Mouse (Mus musculus): ENCODE results near the gene Ppfibp2. TPM values are rescaled to one million over a fixed set of nuclear protein-coding genes. Genes with fewer than 3 reads are reported as not detected.
A peak's percentile ranks its signal among the peaks of the same experiment; 100 is the strongest.

Gene Ppfibp2
- total RNA-seq, 1 experiment from 2014 or later = 7.8 TPM

DNA sequence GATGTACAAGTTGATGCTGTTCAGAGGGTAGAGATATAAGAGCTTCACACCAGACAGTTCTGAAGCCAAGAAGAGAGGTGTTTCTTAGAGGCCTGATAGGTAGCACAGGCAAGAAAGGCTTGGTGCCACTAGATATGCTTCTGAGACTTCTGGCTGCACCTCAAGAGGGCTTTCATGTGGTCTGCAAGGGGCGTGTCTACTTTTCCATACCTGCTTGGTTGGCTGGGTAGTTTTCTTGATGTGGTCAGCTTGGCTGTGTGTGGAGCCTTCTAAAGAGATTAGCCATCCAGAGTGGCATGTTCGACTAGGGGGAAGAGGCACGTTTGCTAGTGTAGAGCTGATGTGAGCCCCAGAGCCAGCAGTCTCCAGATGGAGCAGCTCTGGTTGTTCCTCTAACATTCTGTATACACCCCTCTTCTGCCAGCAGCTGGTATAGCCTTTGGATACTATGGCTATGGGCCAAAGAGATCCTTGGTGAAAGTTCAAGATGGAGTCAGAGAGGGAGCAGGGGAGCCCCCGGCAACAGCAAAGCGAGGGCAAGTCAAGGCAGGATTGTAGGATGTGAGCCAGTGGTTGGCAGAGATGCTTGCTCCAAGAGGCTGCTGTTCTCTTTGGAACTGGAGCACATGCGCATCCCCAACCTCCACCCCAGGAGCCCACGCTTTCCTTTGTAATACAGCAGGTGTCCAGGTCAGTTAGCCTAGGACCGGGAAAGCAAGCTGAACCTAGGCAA is 64.3 kb downstream of the Ppfibp2 start:
- no peak for ATAC-seq (ENCODE audit: extremely low read depth, insufficient number of reproducible peaks, low FRiP score, poor library complexity, severe bottlenecking)

DNA sequence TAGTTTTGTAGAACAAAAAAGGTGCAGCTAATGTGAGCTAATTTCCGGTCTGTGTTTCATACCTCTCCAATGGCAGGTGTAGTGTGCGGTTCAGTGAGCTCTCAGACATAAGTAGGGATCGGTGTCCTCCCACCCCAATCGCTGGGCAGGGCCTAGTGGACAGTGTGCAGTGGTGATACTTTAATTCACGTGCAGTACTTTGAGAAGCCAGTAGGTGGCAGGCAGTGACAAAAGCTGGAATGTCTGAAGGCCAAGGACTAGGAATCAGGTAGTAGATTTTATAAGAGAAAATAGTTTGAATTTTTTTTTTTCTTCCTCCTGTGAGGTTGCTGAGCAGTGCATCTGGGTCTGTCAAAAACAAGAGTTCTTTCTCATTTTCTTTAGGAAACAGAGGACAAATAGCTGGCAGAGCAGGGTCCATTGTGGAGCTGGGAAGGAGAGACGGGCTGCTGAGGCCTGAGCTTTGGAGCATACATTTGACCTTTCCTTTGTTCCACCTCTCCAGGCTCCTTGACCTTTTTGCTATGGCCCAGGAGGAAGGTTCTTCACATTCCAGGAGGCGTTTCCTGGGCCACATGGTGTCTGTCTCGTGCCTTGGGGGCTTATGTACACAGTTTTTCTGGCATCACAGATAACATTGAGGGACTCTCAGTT is 66.3 kb downstream of the Ppfibp2 start:
- peak; percentile 78 for ATAC-seq (ENCODE audit: extremely low read depth, insufficient number of reproducible peaks, low FRiP score, poor library complexity, severe bottlenecking)

DNA sequence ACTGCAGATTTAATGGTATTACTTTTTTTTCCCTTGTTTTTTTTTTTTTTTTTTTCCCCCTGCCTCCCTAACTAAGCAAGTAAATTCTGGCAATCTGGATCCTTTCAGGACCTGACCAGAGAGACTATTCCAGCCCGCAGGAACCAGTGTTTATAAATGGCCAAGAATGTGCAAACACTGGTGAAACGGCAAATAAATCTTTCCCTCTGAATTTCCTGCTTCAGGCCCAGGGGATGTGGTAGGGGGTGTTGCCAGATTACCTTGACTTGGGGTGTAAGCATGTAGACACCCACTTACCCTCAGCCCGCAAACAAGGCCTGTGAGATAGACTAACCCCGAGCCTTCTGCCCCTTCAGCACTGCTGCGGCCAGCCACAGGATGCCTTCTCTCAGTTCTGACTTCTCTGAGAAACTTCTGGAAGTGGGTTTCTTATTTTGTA is 66.9 kb downstream of the Ppfibp2 start:
- no peak for ATAC-seq (ENCODE audit: extremely low read depth, insufficient number of reproducible peaks, low FRiP score, poor library complexity, severe bottlenecking)

DNA sequence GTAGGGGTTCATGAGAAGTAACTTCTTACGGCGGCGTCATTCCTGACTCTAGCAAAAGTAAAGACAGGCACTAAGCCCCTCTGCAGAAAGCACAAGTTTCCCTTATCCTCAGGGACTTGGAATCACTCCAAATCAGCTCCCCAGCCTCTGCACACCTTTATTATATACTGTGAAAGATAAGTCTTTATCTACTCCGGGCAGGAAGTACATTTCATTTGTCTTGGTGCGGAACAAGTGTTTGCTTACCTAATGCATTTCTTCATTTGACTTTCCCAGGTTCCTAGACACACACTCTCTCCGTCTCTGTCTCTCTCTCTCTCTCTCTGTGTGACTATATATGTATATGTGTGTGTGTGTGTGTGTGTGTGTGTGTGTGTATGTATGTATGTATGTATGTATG is 68.6 kb downstream of the Ppfibp2 start:
- no peak for ATAC-seq (ENCODE audit: extremely low read depth, insufficient number of reproducible peaks, low FRiP score, poor library complexity, severe bottlenecking)

DNA sequence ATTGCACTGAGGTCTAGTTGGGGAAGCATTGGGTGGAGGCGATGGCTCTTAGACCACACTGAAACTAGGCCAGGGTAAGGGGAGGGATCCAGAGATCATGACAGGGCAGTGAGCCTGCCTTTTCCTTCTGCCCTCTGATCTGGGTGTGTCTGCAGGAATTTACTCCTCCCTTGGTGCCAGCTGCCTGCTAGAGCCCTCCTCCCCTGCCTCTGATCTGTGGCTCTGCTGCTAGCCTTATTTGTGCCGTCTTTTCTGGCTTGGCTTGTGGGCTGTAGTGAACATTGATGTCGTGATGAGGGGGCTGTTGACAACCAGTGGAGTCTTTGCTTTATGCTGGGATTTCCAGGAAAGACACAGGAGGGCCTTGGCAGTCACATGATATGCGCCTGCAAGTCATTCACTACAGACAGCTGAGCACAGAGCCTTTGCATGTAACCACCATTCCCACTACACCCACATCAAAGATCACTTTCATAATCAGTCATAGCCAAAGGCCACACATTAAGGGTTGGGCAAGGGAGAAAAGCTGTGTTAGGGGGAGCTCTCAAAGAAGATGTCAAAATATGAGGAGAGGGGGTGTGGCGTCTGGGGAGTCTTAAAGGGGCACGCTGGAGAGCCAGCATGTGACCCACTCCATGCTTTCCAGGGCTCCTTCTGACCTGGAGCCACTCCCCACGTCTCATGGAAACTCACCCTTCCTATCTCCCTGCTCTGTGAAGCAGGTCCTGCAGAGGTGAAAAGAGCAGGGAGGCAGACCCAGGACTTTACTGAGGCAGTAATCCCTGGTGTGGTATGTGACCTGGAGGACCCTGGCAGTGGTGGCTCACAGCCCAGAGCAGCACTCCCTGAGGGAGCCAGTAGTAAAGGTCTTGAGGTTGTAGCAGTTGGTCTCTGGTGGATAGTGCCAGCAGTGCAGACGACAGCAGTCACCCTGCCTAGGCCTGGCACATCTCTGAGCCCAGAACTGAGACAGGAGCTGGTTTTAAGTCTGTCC is 69.4 kb downstream of the Ppfibp2 start:
- no peak for ATAC-seq (ENCODE audit: extremely low read depth, insufficient number of reproducible peaks, low FRiP score, poor library complexity, severe bottlenecking)

DNA sequence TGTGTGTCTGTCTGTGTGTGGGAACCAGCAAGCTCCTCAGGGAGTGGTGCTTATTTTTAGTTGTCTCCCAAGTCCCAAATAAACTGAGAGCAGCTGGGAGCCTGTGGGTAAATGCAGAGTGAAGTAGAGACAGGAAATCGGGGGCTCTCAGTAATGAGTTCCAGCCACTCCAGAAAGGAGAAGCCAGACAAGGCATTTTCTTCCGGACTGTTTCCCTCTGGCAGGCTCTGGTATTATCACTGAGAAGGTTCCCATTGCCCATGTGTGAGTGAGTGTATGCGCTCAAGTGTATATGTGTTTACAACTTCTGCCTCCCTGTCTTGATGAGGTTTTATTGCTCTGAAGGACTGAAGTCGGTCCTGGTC is 70.2 kb downstream of the Ppfibp2 start:
- no peak for ATAC-seq (ENCODE audit: extremely low read depth, insufficient number of reproducible peaks, low FRiP score, poor library complexity, severe bottlenecking)

DNA sequence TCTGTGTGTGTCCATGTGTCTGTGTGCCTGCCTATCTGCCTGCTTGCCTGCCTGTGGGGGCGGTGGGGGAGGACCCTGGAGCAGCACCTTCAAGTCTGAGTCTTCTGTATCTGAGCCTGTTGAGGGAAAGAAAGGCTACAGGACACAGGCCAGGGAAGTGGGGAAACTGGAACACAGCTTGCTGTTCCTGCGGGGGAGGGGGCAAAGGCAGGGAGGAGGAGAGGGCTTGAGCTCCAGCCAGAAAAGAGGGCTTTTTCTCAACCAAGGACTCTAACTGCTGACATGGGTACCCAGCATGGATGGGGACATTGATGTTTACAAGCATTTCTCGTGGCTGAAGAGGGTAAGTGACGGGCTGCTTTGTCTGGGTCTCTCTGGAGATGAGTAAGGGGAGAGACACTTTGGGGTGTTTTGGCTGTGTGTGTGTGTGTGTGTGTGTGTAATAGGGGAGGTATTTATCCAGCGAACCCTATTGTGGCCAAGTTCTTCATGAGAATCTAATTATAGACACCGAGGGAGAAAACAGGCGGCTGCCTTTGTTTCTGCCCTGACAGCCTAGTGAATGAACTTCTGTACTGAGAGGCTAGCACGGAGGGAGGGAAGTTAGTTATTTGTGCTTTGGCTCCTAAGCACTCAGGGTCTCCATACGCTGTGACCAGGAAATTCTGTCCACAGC is 70.7 kb downstream of the Ppfibp2 start:
- no peak for ATAC-seq (ENCODE audit: extremely low read depth, insufficient number of reproducible peaks, low FRiP score, poor library complexity, severe bottlenecking)

DNA sequence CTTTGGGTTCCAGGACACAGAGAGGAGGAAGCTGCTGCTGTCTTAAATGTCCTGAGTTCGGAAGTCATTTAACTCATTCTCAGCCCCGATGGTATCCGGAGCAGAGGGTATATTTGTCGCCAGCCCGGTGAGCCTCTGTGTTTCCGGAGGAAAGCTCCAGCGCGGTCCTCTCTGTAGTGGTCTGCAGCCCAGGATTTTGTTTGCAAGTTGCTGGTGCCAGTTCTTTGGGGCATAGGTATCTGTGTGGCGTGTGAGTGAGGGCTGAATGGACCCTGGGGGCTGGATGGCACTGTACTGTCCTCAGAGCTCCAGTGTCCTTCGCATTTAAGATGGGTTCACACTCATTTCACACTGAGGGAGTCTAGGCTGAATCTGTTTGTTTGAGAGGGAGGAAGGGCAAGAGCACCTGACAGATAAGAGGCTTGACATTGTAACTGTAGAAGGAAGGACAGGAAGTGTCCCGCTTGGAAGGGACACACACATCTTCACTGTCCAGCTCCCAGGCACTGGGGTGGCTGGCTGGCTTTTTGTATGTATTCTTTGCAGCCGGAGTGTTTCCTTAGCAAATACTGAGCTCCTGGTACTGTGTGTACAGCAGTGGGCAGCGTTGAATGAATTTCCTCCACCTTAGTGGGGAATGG is 71.4 kb downstream of the Ppfibp2 start:
- ATAC-seq (ENCODE audit: extremely low read depth, insufficient number of reproducible peaks, low FRiP score, poor library complexity, severe bottlenecking) = no peak

DNA sequence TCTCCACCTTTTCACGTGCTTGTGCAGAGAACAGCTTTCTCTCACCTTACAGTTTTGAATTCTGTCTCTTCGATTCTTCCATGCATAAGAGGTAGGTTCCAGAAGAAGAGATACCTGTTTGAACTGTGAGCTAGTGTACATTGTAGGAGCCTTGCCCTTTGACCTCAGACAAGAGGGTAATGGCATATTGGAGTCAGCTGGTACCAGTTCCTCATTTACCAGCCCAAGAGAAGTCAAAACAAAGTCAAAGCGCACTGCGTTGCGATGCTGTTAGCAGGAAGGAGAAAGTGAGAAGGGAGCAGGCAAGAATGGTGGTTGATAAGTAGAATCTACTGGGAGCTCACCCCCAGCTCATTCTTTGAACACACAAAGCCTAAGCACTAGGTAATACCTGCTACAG is 73.5 kb downstream of the Ppfibp2 start:
- peak; percentile 74 for ATAC-seq (ENCODE audit: extremely low read depth, insufficient number of reproducible peaks, low FRiP score, poor library complexity, severe bottlenecking)

DNA sequence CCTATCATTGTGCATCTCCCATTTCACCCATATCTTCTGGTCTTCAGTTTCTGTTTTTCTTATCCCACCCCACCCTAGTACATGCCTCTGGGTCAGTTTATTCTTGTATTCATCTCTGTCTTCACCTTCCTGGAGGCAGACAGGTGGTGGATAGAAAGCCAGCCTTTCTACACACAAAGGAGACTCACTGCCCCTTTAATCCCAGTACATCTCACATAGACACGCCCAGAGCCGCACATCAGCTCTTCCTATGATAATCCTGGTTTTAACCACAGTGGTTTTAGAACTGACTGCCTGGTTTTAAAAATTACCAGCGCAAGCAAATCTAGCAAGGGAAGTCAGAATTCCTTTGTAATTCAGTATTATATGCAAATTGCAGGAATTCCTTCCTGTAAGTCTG is 80.2 kb downstream of the Ppfibp2 start:
- ATAC-seq (ENCODE audit: extremely low read depth, insufficient number of reproducible peaks, low FRiP score, poor library complexity, severe bottlenecking) = no peak

DNA sequence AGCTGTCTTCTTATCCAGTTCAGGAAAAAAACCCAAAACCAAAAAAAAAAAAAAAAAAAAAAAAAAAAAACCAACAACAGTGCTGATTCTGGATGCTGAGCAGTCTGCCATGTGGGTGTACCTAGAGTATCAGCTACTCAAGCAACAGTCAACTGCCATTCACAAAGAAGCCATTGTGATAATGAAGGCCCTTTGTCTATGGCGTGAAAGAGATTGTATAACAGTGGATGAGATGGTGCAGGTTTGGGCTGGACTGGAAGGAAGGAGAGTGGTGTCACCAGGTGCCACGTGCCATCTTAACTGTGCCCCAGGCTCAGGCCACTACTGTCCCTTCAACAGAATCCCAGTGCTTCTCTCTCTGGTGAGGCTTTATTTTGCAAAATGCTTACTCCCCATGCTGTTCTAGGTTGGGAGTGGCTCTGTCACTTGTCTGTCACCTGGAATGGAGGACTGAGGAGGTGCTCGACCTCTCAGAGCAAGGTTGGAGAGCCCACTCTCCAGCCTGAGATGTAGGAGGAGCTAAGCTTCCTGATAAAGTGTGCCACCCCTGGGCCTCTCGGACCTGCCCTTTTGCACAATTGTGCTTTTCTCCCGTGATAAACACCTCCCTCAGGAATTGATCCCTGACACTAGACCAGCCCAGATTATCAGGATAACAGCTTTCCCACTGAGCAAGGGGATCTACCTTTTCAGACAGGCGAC is 85.3 kb downstream of the Ppfibp2 start:
- no peak for ATAC-seq (ENCODE audit: extremely low read depth, insufficient number of reproducible peaks, low FRiP score, poor library complexity, severe bottlenecking)

DNA sequence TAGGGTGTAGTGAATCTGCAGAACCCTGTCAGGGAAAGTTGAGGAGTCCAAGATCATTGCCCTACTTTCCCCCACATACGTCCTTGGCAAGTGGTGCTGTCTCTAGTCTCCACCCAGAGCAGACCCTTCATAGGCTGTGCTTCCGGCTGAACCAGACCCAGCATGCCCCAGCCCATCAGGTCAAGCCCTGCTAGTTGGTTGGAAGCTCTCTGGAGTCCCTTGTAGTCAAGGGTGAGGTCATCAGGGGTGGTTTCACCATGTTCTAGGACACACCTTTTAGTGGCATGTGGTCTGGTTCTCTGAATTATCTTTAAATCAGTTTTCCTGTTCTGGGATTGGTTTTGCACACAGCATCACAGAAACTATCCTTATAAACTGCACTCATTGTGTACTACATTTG is 86.3 kb downstream of the Ppfibp2 start:
- no peak for ATAC-seq (ENCODE audit: extremely low read depth, insufficient number of reproducible peaks, low FRiP score, poor library complexity, severe bottlenecking)

DNA sequence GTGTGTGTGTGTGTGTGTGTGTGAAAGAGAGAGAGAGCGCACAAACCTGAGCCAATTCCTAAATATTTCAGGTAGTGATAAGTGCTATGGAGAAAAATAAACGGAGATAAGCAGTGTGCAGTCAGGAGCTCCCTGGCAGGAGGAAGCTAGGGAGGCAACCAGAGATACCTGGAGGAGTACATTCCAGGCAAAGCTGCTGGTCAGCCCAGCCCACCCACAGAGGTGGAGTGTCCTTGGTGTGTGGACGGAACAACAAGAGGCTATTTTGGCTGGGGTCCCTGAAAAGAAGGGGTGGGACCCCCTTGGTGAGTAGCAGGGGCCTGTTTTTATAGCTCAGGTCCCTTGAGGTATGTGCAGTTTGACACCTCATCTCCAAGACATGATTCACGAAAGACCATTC is 88.2 kb downstream of the Ppfibp2 start:
- ATAC-seq (ENCODE audit: extremely low read depth, insufficient number of reproducible peaks, low FRiP score, poor library complexity, severe bottlenecking) = no peak

DNA sequence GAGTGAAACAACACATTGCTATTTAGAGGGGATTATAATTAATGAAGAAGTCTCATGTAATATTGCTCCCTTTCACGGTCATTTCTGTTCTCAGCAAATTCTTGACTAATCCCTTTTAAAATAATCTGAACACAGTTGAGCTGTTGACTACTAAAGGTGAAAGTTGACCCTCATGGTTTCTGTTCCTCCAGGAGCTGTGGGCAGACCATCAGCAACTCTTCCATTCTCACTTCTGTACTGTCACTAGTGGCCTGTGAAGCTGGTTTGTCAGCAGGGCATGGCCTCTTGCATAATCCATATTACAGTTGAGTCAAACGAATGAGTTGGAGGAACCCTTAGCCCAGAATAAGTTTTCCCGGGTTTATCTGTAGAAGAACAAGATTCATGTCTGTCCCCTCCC is 88.6 kb downstream of the Ppfibp2 start:
- ATAC-seq (ENCODE audit: extremely low read depth, insufficient number of reproducible peaks, low FRiP score, poor library complexity, severe bottlenecking) = no peak

DNA sequence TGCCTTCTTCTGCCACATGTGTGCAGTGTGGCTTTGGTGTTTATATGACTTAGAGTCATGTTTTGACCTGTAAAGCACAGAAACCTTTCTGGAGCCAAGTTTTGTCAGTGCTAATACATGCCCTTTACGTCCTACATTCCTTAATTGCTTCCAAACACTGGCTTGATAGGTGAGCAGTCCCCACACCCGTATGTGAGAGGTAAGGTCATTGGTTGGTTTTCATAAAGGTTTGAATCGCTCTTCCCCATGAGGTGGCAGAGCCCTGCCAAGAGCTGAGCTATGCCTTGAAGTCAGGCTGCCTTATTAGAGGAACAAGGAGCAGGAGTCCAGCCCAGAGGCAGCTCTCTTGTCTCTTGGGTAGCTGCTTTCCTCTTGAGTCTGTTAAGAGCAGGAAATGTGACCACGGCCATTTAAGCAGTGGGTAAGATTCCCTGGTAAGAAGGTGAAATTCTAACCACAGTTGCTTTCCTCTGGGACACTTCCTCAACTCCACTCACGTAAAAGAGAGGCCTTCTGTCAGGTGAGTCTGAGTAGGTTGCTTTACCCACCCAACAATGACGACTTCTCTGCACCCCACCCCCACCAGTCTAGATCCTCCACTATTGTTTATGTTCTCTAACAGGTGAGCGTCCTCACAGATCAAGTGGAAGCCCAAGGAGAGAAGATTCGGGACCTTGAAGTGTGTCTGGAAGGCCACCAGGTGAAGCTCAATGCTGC is 90.4 kb downstream of the Ppfibp2 start:
- no peak for ATAC-seq (ENCODE audit: extremely low read depth, insufficient number of reproducible peaks, low FRiP score, poor library complexity, severe bottlenecking)

DNA sequence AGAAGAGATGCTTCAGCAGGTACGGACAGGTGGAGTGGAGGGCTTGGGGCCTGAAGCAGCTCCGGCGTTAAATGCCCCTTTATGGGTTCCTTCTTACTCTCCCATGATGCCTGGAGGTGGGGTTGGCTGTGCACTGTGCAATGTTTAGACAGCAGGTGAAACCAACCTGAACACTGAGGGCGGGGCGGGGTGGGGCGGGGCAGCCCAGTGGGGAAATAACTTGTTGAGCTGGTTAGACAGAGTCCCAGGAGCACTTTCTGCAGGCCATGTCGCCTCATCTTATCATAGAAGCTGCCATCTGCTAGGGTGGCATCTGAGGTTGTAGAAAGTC is 90.9 kb downstream of the Ppfibp2 start:
- ATAC-seq (ENCODE audit: extremely low read depth, insufficient number of reproducible peaks, low FRiP score, poor library complexity, severe bottlenecking) = no peak

DNA sequence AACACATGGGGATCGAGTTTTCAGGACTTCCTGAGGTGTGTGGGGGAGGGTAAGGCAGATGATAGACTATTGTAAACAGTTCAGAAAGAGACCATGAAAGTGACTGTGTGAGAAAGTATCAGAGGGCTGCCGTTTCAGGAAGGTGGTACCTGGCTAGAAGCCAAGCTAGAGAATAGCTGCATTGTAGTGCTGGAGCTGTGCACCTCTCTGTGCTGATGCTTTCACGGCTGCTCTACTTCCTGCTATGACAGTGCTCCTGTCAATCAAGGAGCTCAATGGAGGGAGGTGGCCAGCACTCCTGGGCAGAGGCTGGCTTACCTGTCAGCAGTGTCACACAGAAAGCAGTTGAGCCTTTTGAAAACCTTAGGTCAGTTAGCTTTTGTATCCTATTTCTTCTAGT is 92.4 kb downstream of the Ppfibp2 start:
- 0 out of 2 replicates have a peak, but pooled peaks have one; percentile 36 for ATAC-seq (ENCODE audit: extremely low read depth, insufficient number of reproducible peaks, low FRiP score, poor library complexity, severe bottlenecking)

DNA sequence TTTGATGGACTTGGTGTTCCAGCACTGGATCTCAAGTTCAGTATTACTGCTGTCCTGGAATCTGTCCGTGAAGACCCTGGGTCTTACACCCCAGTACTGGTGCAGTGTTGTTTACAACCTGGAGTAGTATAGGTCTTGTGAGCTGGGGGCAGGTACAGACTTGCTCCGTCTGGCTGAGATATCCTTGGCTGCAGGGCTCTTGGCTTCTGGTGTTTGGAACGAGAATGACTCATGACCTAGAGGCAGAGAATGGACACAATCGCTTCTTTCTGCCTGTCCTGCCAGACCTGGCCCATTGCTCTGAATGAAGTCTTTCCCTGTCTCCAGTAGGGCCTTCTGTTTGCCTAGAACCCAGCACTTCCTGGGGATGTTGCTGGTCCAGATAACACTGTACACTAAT is 93.0 kb downstream of the Ppfibp2 start:
- no peak for ATAC-seq (ENCODE audit: extremely low read depth, insufficient number of reproducible peaks, low FRiP score, poor library complexity, severe bottlenecking)
